Mouse (Mus musculus): ENCODE results near the gene Tbxa2r. TPM values are rescaled to one million over a fixed set of nuclear protein-coding genes. Genes with fewer than 3 reads are reported as not detected.
A peak's percentile ranks its signal among the peaks of the same experiment; 100 is the strongest.

Tbxa2r gene
- polyA plus RNA-seq, 1 experiment from 2014 or later, result 3.6 TPM

DNA sequence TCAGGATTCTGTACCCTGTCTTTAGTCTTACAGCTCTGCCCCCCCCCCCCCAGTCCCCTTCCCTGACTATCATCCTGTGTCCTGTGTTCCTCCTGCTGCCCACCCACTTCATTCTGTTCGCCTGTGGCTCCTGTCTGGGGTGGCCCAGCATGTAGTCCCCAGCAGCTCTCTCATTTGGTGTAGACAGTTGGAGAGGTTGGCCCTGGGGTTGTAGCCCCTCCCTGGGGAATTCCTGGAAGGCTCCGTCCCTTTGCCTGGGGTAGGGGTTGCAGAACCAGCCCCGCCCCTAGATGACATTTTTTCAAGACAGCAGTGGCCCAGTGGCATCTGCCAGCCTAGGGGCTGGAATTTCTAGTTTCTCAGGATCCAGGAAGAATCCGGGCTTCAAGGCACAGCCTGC, 29.7 kb downstream of the Tbxa2r start:
- H3K27me3 ChIP-seq (replicated peaks; ENCODE audit: control insufficient read depth, insufficient read depth, low read length), result peaks cover 3% of the 10 kb centered on the region; the same call in 1 of the 2 replicates
- no peaks in the 10 kb centered on the region for H3K9me3 ChIP-seq (ENCODE audit: control insufficient read depth, low read length)
- no peak overlapping the region for H3K27ac ChIP-seq (ENCODE audit: low read length)
- H3K9ac ChIP-seq (replicated peaks; ENCODE audit: low read depth, low read length), result peak overlapping the region; percentile 79
- peak overlapping the region; percentile 78 for H3K4me3 ChIP-seq (replicated peaks; ENCODE audit: low read length)
- peak overlapping the region; percentile 94 for H3K4me2 ChIP-seq (ENCODE audit: low read length)
- H3K4me1 ChIP-seq (replicated peaks; ENCODE audit: control insufficient read depth, insufficient read depth, low read length), result peaks cover 17% of the 10 kb centered on the region
- WGBS, result 43% methylated on average over 4 of the region's 4 CpGs
- no peaks in the 10 kb centered on the region for H3K36me3 ChIP-seq (ENCODE audit: control insufficient read depth, insufficient read depth)
- ATAC-seq, result no peak; the same call in 1 of the 2 replicates

DNA sequence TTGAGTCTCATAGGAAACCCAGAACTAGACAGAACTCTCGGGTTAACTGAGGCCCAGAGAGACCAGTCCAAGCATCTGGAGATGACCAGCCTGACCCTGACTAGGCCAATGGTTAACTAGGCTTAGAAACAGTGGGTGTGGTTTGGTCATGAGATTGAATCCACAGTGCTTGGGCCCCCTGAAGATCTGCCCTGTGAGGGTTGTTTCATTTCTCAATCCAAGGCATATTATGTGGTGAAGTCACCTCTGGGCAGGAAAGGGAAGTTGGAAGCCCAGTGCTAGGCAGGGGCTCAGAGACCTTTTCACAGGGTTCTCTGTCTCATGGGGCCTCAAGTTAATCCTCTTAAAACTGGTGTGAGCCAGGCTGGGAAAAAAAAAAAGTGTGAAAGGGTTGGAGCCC, 30.3 kb downstream of the Tbxa2r start:
- ATAC-seq, result no peak
- no peaks in the 10 kb centered on the region for H3K9me3 ChIP-seq (ENCODE audit: control insufficient read depth, low read length)
- H3K27me3 ChIP-seq (replicated peaks; ENCODE audit: control insufficient read depth, insufficient read depth, low read length), result peaks cover 8% of the 10 kb centered on the region
- WGBS, result 70% methylated on average over 1 of the region's 1 CpGs
- no peak overlapping the region for H3K9ac ChIP-seq (replicated peaks; ENCODE audit: low read depth, low read length)
- peaks cover 22% of the 10 kb centered on the region for H3K4me1 ChIP-seq (replicated peaks; ENCODE audit: control insufficient read depth, insufficient read depth, low read length)
- H3K36me3 ChIP-seq (ENCODE audit: control insufficient read depth, insufficient read depth), result no peaks in the 10 kb centered on the region
- no peak overlapping the region for H3K27ac ChIP-seq (ENCODE audit: low read length)
- H3K4me2 ChIP-seq (ENCODE audit: low read length), result no peak overlapping the region; the same call in 1 of the 2 replicates
- no peak overlapping the region for H3K4me3 ChIP-seq (replicated peaks; ENCODE audit: low read length)

DNA sequence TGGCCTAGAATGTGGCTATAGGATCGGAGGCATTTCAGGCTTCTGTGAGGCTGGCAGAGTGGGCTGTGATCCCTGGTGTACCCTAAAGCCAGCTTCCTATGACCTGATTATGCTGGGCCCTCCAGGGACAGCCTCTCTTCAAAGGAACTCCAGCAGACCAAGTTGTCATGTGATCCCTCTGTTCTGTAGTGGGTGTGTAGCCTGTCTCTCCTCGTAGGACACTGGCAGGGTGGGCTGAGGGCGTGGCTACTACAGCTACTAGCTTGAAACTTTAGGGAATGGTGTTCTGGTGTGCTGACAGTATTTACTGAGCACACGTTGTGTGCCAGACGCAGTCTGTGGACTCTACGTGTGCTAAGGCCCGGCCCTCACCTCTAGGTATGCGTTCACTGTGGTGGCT, 32.2 kb downstream of the Tbxa2r start:
- Histone ChIP-seq H3K36me3 (ENCODE audit: control insufficient read depth, insufficient read depth) (no peaks in the 10 kb centered on the region), H3K9me3 (ENCODE audit: control insufficient read depth, low read length) (no peaks in the 10 kb centered on the region), H3K4me1 (replicated peaks; ENCODE audit: control insufficient read depth, insufficient read depth, low read length) (peaks cover 32% of the 10 kb centered on the region), H3K4me3 (replicated peaks; ENCODE audit: low read length) (no peak overlapping the region), H3K4me2 (ENCODE audit: low read length) (no peak overlapping the region), H3K27ac (ENCODE audit: low read length) (no peak overlapping the region), H3K9ac (replicated peaks; ENCODE audit: low read depth, low read length) (no peak overlapping the region), H3K27me3 (replicated peaks; ENCODE audit: control insufficient read depth, insufficient read depth, low read length) (peaks cover 15% of the 10 kb centered on the region)
- 74% methylated on average over 8 of the region's 8 CpGs for WGBS
- ATAC-seq, result no peak

DNA sequence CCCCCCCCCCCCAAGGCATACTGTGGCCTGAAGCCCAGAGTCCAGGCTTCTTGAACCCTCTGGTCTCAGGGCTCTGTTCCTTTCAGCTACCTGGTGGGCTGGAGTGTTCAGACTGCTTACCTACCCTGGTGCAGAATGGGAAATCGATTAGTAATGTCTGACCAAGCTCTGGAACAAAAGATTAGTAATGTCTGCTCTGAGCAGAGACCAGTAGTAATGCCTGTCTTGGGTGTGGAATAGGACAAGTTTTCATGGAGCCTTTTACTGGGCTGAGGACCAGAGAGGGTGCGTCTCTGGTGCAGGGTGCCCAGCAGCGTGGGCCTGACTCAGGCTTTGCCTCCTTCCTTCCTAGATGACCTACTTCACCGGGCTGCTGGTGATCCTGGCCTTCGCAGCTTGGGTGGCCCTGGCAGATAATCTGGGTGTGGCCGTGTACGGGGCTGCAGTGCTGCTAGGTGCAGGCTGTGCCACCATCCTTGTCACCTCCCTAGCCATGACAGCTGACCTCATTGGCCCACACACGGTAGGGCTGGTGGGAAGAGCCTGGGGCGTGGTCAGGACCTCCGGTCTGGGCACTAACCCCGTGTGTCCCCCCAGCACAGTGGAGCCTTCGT, 33.9 kb downstream of the Tbxa2r start:
- Histone ChIP-seq H3K9ac (replicated peaks; ENCODE audit: low read depth, low read length) (no peak overlapping the region), H3K27me3 (replicated peaks; ENCODE audit: control insufficient read depth, insufficient read depth, low read length) (peaks cover 12% of the 10 kb centered on the region), H3K4me1 (replicated peaks; ENCODE audit: control insufficient read depth, insufficient read depth, low read length) (peaks cover 28% of the 10 kb centered on the region), H3K9me3 (ENCODE audit: control insufficient read depth, low read length) (no peaks in the 10 kb centered on the region), H3K36me3 (ENCODE audit: control insufficient read depth, insufficient read depth) (peaks cover 7% of the 10 kb centered on the region), H3K4me3 (replicated peaks; ENCODE audit: low read length) (no peak overlapping the region), H3K4me2 (ENCODE audit: low read length) (no peak overlapping the region), H3K27ac (ENCODE audit: low read length) (no peak overlapping the region)
- 78% methylated on average over 12 of the region's 12 CpGs for WGBS
- ATAC-seq, result no peak

DNA sequence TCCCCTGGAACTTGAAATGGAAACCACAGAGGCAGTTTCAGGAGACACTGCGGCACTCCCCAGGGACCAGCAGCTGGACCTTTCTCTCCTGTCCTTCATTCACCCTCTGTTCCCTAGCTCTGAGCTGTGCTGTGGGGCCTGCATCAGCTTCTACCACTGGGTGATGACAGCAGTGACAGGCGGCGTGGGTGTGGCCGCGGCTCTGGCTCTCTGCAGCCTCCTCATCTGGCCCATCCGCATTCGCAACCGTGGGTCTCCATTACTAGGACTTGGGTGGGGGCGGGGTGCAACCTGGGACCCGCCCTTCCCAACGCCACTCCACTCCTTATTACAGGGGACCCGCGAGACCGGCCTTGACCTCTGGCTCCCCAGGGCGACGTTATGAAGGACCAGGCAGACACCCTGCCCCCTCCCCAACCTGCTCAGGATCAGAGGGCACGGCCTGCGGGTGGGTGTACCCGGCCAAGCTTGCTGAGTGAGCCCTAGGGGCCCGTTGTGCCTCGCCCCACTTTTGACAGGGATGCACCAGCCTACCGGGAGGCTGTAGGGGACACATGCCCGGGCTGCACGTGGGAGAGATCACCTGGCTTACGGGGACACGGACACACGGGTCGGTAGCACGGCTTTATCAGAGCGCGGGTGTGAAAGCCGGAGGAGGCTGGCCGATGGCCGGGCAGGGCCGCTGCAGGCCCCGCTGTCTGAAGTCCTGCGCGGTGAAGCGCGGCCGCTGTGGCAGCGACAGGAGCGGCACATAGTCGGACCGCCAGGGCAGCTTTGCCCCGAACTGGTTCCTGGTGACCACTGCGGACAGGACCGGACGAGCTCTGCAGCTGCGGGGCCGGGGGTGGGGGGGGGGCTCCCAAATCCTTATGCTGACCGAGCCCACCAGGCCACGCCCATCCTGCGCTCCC, 35.2 kb downstream of the Tbxa2r start:
- Histone ChIP-seq H3K4me1 (replicated peaks; ENCODE audit: control insufficient read depth, insufficient read depth, low read length) (peaks cover 18% of the 10 kb centered on the region), H3K4me3 (replicated peaks; ENCODE audit: low read length) (peak overlapping the region; percentile 24), H3K9me3 (ENCODE audit: control insufficient read depth, low read length) (no peaks in the 10 kb centered on the region), H3K36me3 (ENCODE audit: control insufficient read depth, insufficient read depth) (peaks cover 15% of the 10 kb centered on the region), H3K4me2 (ENCODE audit: low read length) (peak overlapping the region; percentile 49), H3K27me3 (replicated peaks; ENCODE audit: control insufficient read depth, insufficient read depth, low read length) (peaks cover 12% of the 10 kb centered on the region), H3K9ac (replicated peaks; ENCODE audit: low read depth, low read length) (peak overlapping the region; percentile 24; the same call in 1 of the 2 replicates), H3K27ac (ENCODE audit: low read length) (no peak overlapping the region)
- WGBS, result 13% methylated on average over 53 of the region's 54 CpGs
- no peak for ATAC-seq

DNA sequence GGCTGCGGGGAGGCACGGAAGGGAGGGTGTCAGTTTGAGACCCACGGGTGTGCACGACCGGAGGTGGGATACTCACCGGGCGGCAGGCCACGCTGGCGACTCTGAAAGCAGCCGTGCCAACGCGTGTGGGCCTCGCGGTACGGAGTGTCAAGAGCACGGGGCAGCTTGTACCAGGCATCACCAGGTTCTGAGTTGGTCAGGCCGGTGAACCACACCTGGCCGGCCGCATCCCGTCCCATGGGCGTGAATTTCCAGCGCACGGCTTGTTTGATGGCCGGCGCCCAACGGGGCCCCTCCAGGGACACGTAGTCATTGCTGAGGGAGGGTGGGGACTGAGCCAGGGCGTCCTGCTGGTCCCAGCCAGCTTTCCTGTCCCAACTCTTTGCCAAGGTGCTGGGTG, 36.1 kb downstream of the Tbxa2r start:
- ATAC-seq, result peak; percentile 11; the same call in 1 of the 2 replicates
- H3K4me3 ChIP-seq (replicated peaks; ENCODE audit: low read length), result peak overlapping the region; percentile 24
- H3K27ac ChIP-seq (ENCODE audit: low read length), result no peak overlapping the region
- H3K4me2 ChIP-seq (ENCODE audit: low read length), result peak overlapping the region; percentile 49
- H3K4me1 ChIP-seq (replicated peaks; ENCODE audit: control insufficient read depth, insufficient read depth, low read length), result peaks cover 16% of the 10 kb centered on the region
- H3K9me3 ChIP-seq (ENCODE audit: control insufficient read depth, low read length), result no peaks in the 10 kb centered on the region
- peaks cover 12% of the 10 kb centered on the region for H3K27me3 ChIP-seq (replicated peaks; ENCODE audit: control insufficient read depth, insufficient read depth, low read length)
- 7% methylated on average over 28 of the region's 28 CpGs for WGBS
- peaks cover 25% of the 10 kb centered on the region for H3K36me3 ChIP-seq (ENCODE audit: control insufficient read depth, insufficient read depth)
- H3K9ac ChIP-seq (replicated peaks; ENCODE audit: low read depth, low read length), result peak overlapping the region; percentile 24

DNA sequence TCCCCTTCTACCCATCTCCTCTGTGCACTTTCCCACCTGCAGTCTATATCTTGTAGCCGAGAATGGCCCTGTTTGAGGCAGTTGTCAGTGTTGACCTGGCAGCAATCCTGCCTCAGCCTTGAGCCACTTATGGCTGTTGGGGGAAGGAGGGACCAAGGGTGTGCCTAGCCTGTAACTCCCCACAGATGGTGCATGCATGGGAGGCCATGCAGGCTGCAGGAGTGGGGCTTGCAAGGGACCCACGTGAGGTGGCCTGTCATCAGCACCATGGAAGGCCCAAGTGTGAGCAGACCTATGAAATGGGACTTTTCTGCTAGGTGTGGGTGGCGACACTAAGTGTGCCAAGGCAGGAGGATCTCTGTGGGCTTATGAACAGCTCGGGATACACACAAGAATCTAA, 36.5 kb downstream of the Tbxa2r start:
- H3K27ac ChIP-seq (ENCODE audit: low read length), result no peak overlapping the region
- H3K4me3 ChIP-seq (replicated peaks; ENCODE audit: low read length), result no peak overlapping the region
- H3K4me1 ChIP-seq (replicated peaks; ENCODE audit: control insufficient read depth, insufficient read depth, low read length), result peaks cover 16% of the 10 kb centered on the region
- H3K36me3 ChIP-seq (ENCODE audit: control insufficient read depth, insufficient read depth), result peaks cover 26% of the 10 kb centered on the region
- H3K9ac ChIP-seq (replicated peaks; ENCODE audit: low read depth, low read length), result no peak overlapping the region
- no peak overlapping the region for H3K4me2 ChIP-seq (ENCODE audit: low read length)
- ATAC-seq, result 0 out of 2 replicates have a peak, but pooled peaks have one; percentile 10
- H3K9me3 ChIP-seq (ENCODE audit: control insufficient read depth, low read length), result no peaks in the 10 kb centered on the region
- 30% methylated on average over 4 of the region's 4 CpGs for WGBS
- H3K27me3 ChIP-seq (replicated peaks; ENCODE audit: control insufficient read depth, insufficient read depth, low read length), result peaks cover 12% of the 10 kb centered on the region

DNA sequence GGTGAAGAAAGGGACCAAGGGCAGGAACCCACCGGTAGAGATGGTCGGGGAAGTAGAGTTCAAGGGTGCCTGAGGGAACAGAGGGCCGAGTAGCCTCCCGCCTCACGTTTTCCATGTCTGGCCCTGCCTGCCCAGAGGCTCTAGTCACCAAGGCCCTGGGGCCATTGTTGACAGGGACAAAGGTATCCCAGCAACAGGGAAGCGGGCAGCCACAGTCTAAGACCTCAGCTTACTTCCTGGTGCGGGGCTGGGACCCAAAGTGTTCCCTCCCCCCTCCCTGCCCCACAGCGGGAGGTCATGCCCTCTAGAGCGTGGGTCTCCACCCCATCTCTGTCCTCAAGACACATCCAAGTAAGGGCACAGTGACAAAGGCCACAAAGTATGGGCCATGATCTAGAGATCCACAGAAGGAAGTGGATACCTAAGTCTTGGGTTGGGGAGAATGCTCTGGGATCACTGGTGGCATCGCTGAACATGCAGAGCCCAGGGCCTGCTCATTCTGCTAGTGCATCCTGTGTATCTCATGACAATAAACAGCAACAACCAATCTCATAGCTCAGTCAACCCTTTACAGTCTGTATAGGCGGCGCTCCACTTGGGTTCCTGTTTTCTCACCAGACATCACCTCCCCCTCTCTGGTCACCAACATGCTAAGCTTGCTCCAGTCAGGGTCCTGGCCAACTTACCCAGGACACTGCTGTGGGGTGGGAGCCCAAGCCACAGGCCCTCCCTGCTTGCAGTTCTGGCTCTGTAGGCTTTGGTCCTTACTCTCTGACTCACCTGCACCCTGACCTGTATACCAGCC, 37.3 kb downstream of the Tbxa2r start, which contains the start of gene 4930404N11Rik:
TSS of gene 4930404N11Rik (minus strand) at position 145 of the 805 bp plus-strand sequence.
- peaks cover 16% of the 10 kb centered on the region for H3K4me1 ChIP-seq (replicated peaks; ENCODE audit: control insufficient read depth, insufficient read depth, low read length)
- peaks cover 12% of the 10 kb centered on the region for H3K27me3 ChIP-seq (replicated peaks; ENCODE audit: control insufficient read depth, insufficient read depth, low read length)
- no peaks in the 10 kb centered on the region for H3K9me3 ChIP-seq (ENCODE audit: control insufficient read depth, low read length)
- ATAC-seq, result peak; percentile 6; the same call in 1 of the 2 replicates
- no peak within 1 kb of the TSS for H3K9ac ChIP-seq (replicated peaks; ENCODE audit: low read depth, low read length)
- 18% methylated on average over 12 of the region's 12 CpGs for WGBS
- H3K4me2 ChIP-seq (ENCODE audit: low read length), result peak within 1 kb of the TSS; percentile 49; the same call in 1 of the 2 replicates
- H3K4me3 ChIP-seq (replicated peaks; ENCODE audit: low read length), result no peak within 1 kb of the TSS
- H3K27ac ChIP-seq (ENCODE audit: low read length), result no peak within 1 kb of the TSS
- H3K36me3 ChIP-seq (ENCODE audit: control insufficient read depth, insufficient read depth), result peaks cover 26% of the 10 kb centered on the region

All from forebrain, embryonic 16.5 days (tissue).